Mouse (Mus musculus): ENCODE measurements at regions not wholly inside any gene's neighbourhood (a gene's known extent, or its start where the extent isn't known, plus 50 kb on each side); places are given as distances from the start of the nearest gene placed in this dataset.

DNA sequence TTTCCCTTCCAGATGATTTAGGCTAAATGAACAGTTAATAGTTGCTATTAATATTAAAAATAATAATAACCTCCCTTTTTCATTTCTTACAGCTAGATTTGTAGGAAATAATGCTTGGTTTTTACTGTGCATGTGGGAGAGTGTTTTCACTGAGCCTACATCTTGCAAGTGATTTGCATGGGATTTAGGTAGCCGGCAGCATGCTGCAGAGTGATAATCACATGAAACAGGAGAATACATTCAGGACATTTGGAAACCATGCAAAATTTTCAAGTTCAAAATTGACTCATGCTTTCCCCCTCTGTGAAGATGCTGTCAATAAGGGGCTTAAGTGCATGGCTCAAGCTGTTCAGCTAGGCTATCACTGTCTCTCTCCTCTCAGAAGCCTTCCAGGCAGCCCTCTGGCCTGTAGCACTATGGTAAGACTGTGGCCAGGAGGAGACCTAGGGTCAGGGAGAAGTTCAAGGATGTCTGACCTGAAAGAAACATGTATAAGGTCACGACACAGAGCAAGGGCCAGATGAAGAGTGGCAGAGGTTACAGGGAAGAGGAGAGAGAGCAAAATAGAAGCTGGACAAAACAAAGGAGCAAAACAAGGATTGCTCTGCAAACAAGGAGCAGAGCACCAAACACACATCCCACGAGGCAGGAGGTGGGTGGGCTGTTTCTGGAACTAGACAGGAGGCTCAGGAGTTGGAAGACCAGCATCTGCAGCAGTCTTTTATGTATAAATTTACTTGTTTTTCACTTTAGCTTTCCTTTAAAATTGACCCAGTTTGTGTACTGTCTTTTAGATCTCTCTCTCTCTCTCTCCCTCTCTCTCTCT lies 177.5 kb downstream of the Tmem161b start:
- DNase-seq (ENCODE audit: low spot score in 2 of 2): no peak

DNA sequence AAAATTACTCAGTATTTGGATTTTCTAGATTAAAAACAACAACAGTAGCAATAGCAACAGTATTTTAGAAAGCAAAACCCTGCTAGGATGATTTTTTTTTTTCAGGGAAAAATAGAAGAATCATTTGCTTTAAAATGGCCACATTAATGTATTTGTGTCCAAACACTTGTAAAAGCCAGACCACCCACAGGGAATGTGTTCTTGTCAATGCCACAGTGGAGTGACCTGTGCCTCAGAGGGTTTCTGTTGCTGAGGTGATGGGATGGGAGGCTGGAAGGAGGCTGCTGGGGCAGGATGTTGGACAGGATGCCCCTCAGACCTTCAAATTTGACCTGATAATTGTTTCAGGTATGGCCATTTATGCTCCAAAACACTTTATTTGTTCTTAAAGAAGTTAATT lies 178.9 kb downstream of the Tmem161b start:
- no peak for DNase-seq (ENCODE audit: low spot score in 2 of 2)

DNA sequence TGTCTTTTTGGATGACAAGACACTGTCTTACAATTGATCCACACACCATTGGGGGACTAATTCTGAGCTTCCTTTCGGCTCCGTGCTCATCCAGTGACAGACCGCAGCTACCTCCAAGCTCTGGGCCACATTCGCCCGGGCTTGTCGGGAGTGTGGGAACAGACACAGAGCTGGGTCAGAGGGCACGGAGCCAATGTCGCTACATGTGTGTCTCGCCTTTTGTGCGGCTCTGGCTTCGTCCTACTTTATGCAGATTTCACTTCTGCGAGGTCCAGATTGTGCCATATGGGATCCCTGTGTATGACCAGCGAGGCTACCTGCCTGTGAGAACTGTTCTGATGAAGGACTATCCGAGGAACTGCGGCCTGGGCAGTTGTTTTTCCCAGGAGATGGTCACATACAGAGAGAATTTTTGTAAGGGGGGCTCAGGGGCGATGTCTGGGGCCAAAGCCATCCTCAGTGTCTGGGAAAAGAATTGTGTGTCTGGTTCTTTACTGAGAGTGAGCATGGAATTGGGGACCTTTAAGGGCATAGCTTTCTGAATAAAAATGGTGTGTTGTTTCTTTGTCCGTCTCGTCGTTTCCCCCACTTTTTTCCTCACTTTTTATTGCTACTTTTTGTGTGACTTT lies 182.6 kb downstream of the Tmem161b start:
- DNase-seq (ENCODE audit: low spot score in 2 of 2): peak; percentile 50 to 58

GRCm38 (mm10) chr13:84434444-84434843 lies 212.3 kb downstream of the Tmem161b start:
- DNase-seq (ENCODE audit: low spot score in 2 of 2): no peak

DNA sequence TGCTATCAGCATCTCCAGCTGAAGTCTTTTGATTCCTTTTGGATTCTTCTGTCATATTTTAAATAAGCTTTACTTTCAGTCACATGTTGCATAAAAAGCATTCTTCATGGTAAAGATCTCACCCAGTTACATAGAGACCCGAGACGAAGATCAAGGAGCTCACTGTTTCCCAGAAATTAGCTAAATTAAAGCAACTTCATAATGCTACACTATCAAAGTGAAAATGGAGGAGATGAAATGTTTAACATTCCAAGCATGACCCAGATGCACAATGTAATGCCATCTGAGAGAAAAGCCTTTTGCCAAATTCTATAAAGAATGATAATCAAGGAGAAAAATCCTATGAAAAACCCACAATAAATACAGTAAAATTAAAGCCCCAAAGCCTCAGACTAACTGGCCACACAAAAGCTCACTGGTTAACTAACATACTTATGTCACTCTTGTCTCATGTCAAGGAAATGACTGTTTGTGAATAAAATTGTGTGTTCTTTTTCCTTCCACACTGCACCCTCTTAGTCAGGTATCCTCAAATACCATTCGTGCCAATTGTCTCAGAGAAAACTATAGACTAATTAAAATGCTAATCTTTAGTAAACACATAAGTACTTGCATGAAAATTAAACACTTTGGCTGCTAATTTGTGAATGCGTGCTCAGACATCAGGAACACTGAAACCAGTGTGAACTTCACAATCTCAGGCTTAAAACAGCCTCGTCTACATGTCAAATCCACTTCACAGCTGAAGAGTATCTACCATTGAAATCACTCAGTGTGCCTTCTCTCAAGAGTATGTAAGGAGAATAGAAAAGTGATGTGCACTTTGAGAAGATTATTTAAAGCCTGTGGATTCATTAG lies 215.7 kb downstream of the Tmem161b start:
- DNase-seq (ENCODE audit: low spot score in 2 of 2): no peak

- DNase-seq (ENCODE audit: low spot score in 2 of 2): no peak
Measured at GRCm38 (mm10) chr13:84438444-84438766, 216.3 kb downstream of the Tmem161b start.

GRCm38 (mm10) chr13:84448514-84448913 lies 226.4 kb downstream of the Tmem161b start:
- DNase-seq (ENCODE audit: low spot score in 2 of 2): no peak

DNA sequence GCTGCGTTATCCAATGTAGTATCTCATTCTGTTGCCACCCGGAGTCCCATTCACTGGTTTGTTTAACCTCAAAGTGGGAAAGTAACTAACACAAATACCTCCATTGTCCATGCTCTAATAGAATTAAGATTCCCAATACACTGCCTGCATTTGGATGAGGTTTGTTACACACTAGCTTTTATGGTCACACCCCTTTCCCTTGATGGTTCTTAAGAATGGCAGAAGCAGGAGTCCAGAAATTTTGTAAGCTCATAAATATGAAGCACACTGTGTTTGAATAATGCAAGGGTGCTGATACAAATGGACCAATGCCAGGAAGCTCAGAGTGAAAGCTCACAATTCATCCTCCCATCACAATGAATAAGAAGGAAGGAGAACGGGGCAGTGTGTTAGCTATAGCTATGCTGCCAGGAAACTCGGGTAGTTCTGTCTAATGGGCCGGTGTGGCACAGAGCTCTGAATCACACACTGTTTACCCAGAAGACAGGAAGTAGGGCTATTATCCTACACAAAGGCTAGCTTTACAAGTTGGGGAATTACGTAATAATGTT lies 227.0 kb downstream of the Tmem161b start:
- peak; percentile 26 to 90 for DNase-seq (ENCODE audit: low spot score in 2 of 2)
